Comparison of ENCODE assay signal across 11 mouse cellular contexts in the genomic region with DNA sequence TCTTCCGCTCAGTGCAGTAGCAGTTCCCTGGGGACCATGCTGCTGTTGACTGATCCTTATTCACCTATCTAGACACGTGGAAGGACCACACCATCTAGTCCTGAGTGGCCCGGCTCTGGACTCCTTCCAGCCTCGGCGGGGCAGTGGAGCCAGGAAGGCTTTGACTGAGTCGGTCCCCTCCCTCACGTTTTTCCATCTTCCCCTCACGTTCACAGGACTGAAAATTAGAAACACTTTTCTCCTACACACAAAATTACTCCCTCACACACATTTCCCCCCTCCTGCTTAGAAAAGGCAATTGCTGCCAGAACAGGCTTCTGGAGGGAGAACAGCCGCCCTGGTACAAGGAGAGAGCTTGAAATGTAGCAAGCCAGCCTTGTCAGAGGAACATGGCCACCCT. TPM values are rescaled to one million over a fixed set of nuclear protein-coding genes. Genes with fewer than 3 reads are reported as not detected.
DNase-seq lines count a peak whose midpoint lies in the region; ATAC-seq and TF ChIP-seq lines count a peak whose summit lies in the region.
"Had no signal": no experiment of that assay in that cellular context is flagged by ENCODE, and none has a peak within 500 bp of the region (broad histone marks: within the 10 kb centered on the region; RNA-seq: fewer than 3 reads in every experiment).

No protein-coding gene starts in this region.

- no peak for TF ChIP-seq CTCF in E14TG2a.4 (conservative IDR thresholded peaks at IDR 0.05; ENCODE audit: low read length)

- peaks cover 50% of the 10 kb centered on the region for H3K4me1 ChIP-seq in E14TG2a.4 (replicated peaks; ENCODE audit: low read depth, low read length)
- H3K4me1 ChIP-seq in embryonic facial prominence, embryonic 15.5 days = peaks cover 83% of the 10 kb centered on the region
- peaks cover 85% of the 10 kb centered on the region for H3K4me1 ChIP-seq in kidney, embryonic 15.5 days
- H3K4me1 ChIP-seq in midbrain, embryonic 11.5 days (ENCODE audit: control insufficient read depth, insufficient read depth, low read length) = peaks cover 2% of the 10 kb centered on the region; the same call in 1 of the 2 replicates

- peak; percentile 80 for DNase-seq in heart, adult 18-20 months
- no peak for DNase-seq in heart, postnatal 25 days (ENCODE audit: low spot score)
- no peak for DNase-seq in urinary bladder, postnatal 10 days (ENCODE audit: low spot score)
- no peak for DNase-seq in layer of hippocampus, postnatal 25 days (ENCODE audit: extremely low spot score in 1 of 2, low spot score in 1 of 2)
- DNase-seq in midbrain, embryonic 11.5 days (ENCODE audit: low spot score, missing footprints) = no peak
- DNase-seq: adrenal gland, adult 8-10 months had no signal

- ATAC-seq in embryonic facial prominence, embryonic 15.5 days (ENCODE audit: insufficient number of reproducible peaks, low FRiP score, low TSS enrichment, low read depth) = peak; percentile 27; the same call in 1 of the 2 replicates
- ATAC-seq in kidney, embryonic 15.5 days (replicated peaks; ENCODE audit: low FRiP score) = no peak
- no peak for ATAC-seq in midbrain, embryonic 11.5 days (ENCODE audit: low FRiP score)
- ATAC-seq: hindbrain, embryonic 16.5 days had no signal

- H3K4me3 ChIP-seq in E14TG2a.4 (replicated peaks; ENCODE audit: low read length) = 0 out of 2 replicates have a peak overlapping the region, but pooled peaks have one; percentile 2
- H3K4me3 ChIP-seq in embryonic facial prominence, embryonic 15.5 days (replicated peaks) = no peak overlapping the region
- H3K4me3 ChIP-seq in kidney, embryonic 15.5 days (replicated peaks) = no peak overlapping the region
- no peak overlapping the region for H3K4me3 ChIP-seq in midbrain, embryonic 11.5 days (ENCODE audit: low read depth, low read length)
- H3K4me3 ChIP-seq: liver, embryonic 15.5 days had no signal

- peak overlapping the region; percentile 29 for H3K4me2 ChIP-seq in embryonic facial prominence, embryonic 15.5 days (replicated peaks)
- no peak overlapping the region for H3K4me2 ChIP-seq in kidney, embryonic 15.5 days
- H3K4me2 ChIP-seq in midbrain, embryonic 11.5 days = no peak overlapping the region
- H3K4me2 ChIP-seq: liver, embryonic 15.5 days had no signal

- no peak overlapping the region for H3K9ac ChIP-seq in embryonic facial prominence, embryonic 15.5 days
- H3K9ac ChIP-seq in kidney, embryonic 15.5 days = no peak overlapping the region
- no peak overlapping the region for H3K9ac ChIP-seq in midbrain, embryonic 11.5 days (ENCODE audit: low read length)
- H3K9ac ChIP-seq: liver, embryonic 15.5 days had no signal

- no peaks in the 10 kb centered on the region for H3K9me3 ChIP-seq in E14TG2a.4 (ENCODE audit: low read length)
- H3K9me3 ChIP-seq in embryonic facial prominence, embryonic 15.5 days (replicated peaks) = no peaks in the 10 kb centered on the region
- no peaks in the 10 kb centered on the region for H3K9me3 ChIP-seq in kidney, embryonic 15.5 days (replicated peaks)
- H3K9me3 ChIP-seq in midbrain, embryonic 11.5 days (ENCODE audit: control insufficient read depth, low read length) = no peaks in the 10 kb centered on the region
- H3K9me3 ChIP-seq: liver, embryonic 15.5 days had no signal

- no peaks in the 10 kb centered on the region for H3K27me3 ChIP-seq in E14TG2a.4 (ENCODE audit: insufficient read depth, low read length)
- no peaks in the 10 kb centered on the region for H3K27me3 ChIP-seq in embryonic facial prominence, embryonic 15.5 days
- no peaks in the 10 kb centered on the region for H3K27me3 ChIP-seq in kidney, embryonic 15.5 days
- H3K27me3 ChIP-seq in midbrain, embryonic 11.5 days (ENCODE audit: control insufficient read depth, insufficient read depth, low read length) = no peaks in the 10 kb centered on the region
- H3K27me3 ChIP-seq: liver, embryonic 15.5 days had no signal

- intact Hi-C loops in heart, postnatal 25 days (cut with DNase I) = loop anchor here (5.0 kb wide), 1 partner anchor 78 kb away; no protein-coding TSS in a partner anchor

- H3K27ac ChIP-seq in embryonic facial prominence, embryonic 15.5 days (replicated peaks) = peak overlapping the region; percentile 90
- H3K27ac ChIP-seq in kidney, embryonic 15.5 days = peak overlapping the region; percentile 57
- no peak overlapping the region for H3K27ac ChIP-seq in midbrain, embryonic 11.5 days (ENCODE audit: low read depth, low read length)
- H3K27ac ChIP-seq: liver, embryonic 15.5 days had no signal

- WGBS in embryonic facial prominence, embryonic 15.5 days = 17% methylated on average over 9 of the region's 9 CpGs
- WGBS in kidney, embryonic 15.5 days = 52% methylated on average over 9 of the region's 9 CpGs
- WGBS in midbrain, embryonic 11.5 days = 89% methylated on average over 9 of the region's 9 CpGs

- H3K36me3 ChIP-seq in E14TG2a.4 (ENCODE audit: insufficient read depth, low read length) = no peaks in the 10 kb centered on the region
- H3K36me3 ChIP-seq in embryonic facial prominence, embryonic 15.5 days = 0 out of 2 replicates have a peak, but pooled peaks cover 8% of the 10 kb centered on the region
- H3K36me3 ChIP-seq in kidney, embryonic 15.5 days = peaks cover 12% of the 10 kb centered on the region; the same call in 1 of the 2 replicates
- H3K36me3 ChIP-seq in midbrain, embryonic 11.5 days (ENCODE audit: control insufficient read depth, insufficient read depth, low read length) = no peaks in the 10 kb centered on the region
- H3K36me3 ChIP-seq: liver, embryonic 15.5 days had no signal

RNA-seq across cellular contexts. Expression of a gene that starts 13.6 kb away (rescaled TPM):
- 100 to 1,000 TPM; 218 to 240 TPM for total RNA-seq in heart, adult 18-20 months (2021)
- 100 to 1,000 TPM; 234 to 252 TPM for total RNA-seq in heart, postnatal 25 days (2021)
- 167 and 173 TPM in 2 replicates for polyA plus RNA-seq in embryonic facial prominence, embryonic 15.5 days (2015; fragmentation: Nextera tagmentation; extraction: Ambion mirVana)
- polyA plus RNA-seq in kidney, embryonic 15.5 days (2015; fragmentation: Nextera tagmentation; extraction: Ambion mirVana) = 91.4 and 91.7 TPM in 2 replicates
- 100 to 1,000 TPM; 230 to 238 TPM for total RNA-seq in layer of hippocampus, postnatal 25 days (2021)
- polyA plus RNA-seq in midbrain, embryonic 11.5 days (2014; fragmentation: Nextera tagmentation; extraction: Ambion mirVana) = 36.4 and 40.8 TPM in 2 replicates

Comparison
In these comparisons a context has a peak if more than half of its experiments do, and no peak if none do; other contexts are left out.
1. DNase-seq: peak in heart, adult 18-20 months (2 of 2); none in heart, postnatal 25 days (single experiment), urinary bladder, postnatal 10 days (single experiment), layer of hippocampus, postnatal 25 days (0 of 2) and midbrain, embryonic 11.5 days (single experiment).